Mouse (Mus musculus): ENCODE results near the gene Ambra1. TPM values are rescaled to one million over a fixed set of nuclear protein-coding genes. Genes with fewer than 3 reads are reported as not detected.

The Ambra1 gene
- polyA plus RNA-seq, 1 experiment from 2014 or later = 7.3 TPM

GRCm38 (mm10) chr2:91871225-91871624 is 141.3 kb downstream of the Ambra1 start:
- no peak for DNase-seq (ENCODE audit: low spot score)
- no peak for ATAC-seq
- H3K4me3 ChIP-seq (ENCODE audit: low read depth, low read length) = no peak overlapping the region
- H3K9me3 ChIP-seq (ENCODE audit: low read length) = no peaks in the 10 kb centered on the region
- no peaks in the 10 kb centered on the region; the same call in 1 of the 2 replicates for H3K36me3 ChIP-seq (ENCODE audit: insufficient read depth, low read length)
- H3K27ac ChIP-seq (ENCODE audit: low read length) = no peak overlapping the region
- 80% methylated on average over 1 of the region's 1 CpGs for WGBS
- H3K27me3 ChIP-seq (replicated peaks; ENCODE audit: insufficient read depth, low read length) = no peaks in the 10 kb centered on the region
- no peak overlapping the region for H3K4me2 ChIP-seq (replicated peaks; ENCODE audit: low read depth, low read length)
- no peaks in the 10 kb centered on the region for H3K4me1 ChIP-seq (ENCODE audit: insufficient read depth, low read depth, low read length)
- TF ChIP-seq CTCF (IDR thresholded peaks at IDR 0.05) (no peak), EP300 (IDR thresholded peaks at IDR 0.05) (no peak)
- H3K9ac ChIP-seq (replicated peaks; ENCODE audit: low read depth) = no peak overlapping the region

GRCm38 (mm10) chr2:91872658-91873057 is 142.7 kb downstream of the Ambra1 start:
- TF ChIP-seq EP300 (IDR thresholded peaks at IDR 0.05) = no peak
- no peaks in the 10 kb centered on the region for H3K27me3 ChIP-seq (replicated peaks; ENCODE audit: insufficient read depth, low read length)
- H3K9me3 ChIP-seq (ENCODE audit: low read length) = no peaks in the 10 kb centered on the region
- H3K27ac ChIP-seq (ENCODE audit: low read length) = no peak overlapping the region
- H3K9ac ChIP-seq (replicated peaks; ENCODE audit: low read depth) = no peak overlapping the region
- H3K36me3 ChIP-seq (ENCODE audit: insufficient read depth, low read length) = no peaks in the 10 kb centered on the region; the same call in 1 of the 2 replicates
- H3K4me1 ChIP-seq (ENCODE audit: insufficient read depth, low read depth, low read length) = 0 out of 2 replicates have a peak, but pooled peaks cover 3% of the 10 kb centered on the region
- DNase-seq (ENCODE audit: low spot score) (peak; percentile 34), ATAC-seq (peak; percentile 55)
- H3K4me2 ChIP-seq (replicated peaks; ENCODE audit: low read depth, low read length) = no peak overlapping the region
- 59% methylated on average over 3 of the region's 3 CpGs for WGBS
- H3K4me3 ChIP-seq (ENCODE audit: low read depth, low read length) = no peak overlapping the region

GRCm38 (mm10) chr2:91876000-91876805 is 146.3 kb downstream of the Ambra1 start:
- TF ChIP-seq EP300 (IDR thresholded peaks at IDR 0.05) = peak; percentile 69
- no peak for TF ChIP-seq CTCF (IDR thresholded peaks at IDR 0.05)
- peak; percentile 43 for DNase-seq (ENCODE audit: low spot score)
- Histone ChIP-seq H3K4me2 (replicated peaks; ENCODE audit: low read depth, low read length) (no peak overlapping the region), H3K9ac (replicated peaks; ENCODE audit: low read depth) (no peak overlapping the region), H3K27ac (ENCODE audit: low read length) (no peak overlapping the region), H3K4me3 (ENCODE audit: low read depth, low read length) (no peak overlapping the region), H3K27me3 (replicated peaks; ENCODE audit: insufficient read depth, low read length) (no peaks in the 10 kb centered on the region), H3K9me3 (ENCODE audit: low read length) (no peaks in the 10 kb centered on the region), H3K4me1 (ENCODE audit: insufficient read depth, low read depth, low read length) (0 out of 2 replicates have a peak, but pooled peaks cover 3% of the 10 kb centered on the region), H3K36me3 (ENCODE audit: insufficient read depth, low read length) (no peaks in the 10 kb centered on the region; the same call in 1 of the 2 replicates)
- ATAC-seq = peak; percentile 48
- WGBS = 53% methylated on average over 9 of the region's 9 CpGs

- Histone ChIP-seq H3K36me3 (ENCODE audit: insufficient read depth, low read length) (no peaks in the 10 kb centered on the region; the same call in 1 of the 2 replicates), H3K4me1 (ENCODE audit: insufficient read depth, low read depth, low read length) (0 out of 2 replicates have a peak, but pooled peaks cover 3% of the 10 kb centered on the region), H3K27me3 (replicated peaks; ENCODE audit: insufficient read depth, low read length) (no peaks in the 10 kb centered on the region), H3K4me3 (ENCODE audit: low read depth, low read length) (no peak overlapping the region), H3K27ac (ENCODE audit: low read length) (no peak overlapping the region), H3K9me3 (ENCODE audit: low read length) (no peaks in the 10 kb centered on the region), H3K9ac (replicated peaks; ENCODE audit: low read depth) (no peak overlapping the region), H3K4me2 (replicated peaks; ENCODE audit: low read depth, low read length) (no peak overlapping the region)
- 62% methylated on average over 2 of the region's 2 CpGs for WGBS
- TF ChIP-seq CTCF (IDR thresholded peaks at IDR 0.05) = no peak
- no peak for TF ChIP-seq EP300 (IDR thresholded peaks at IDR 0.05)
- ATAC-seq (no peak), DNase-seq (ENCODE audit: low spot score) (no peak)
Measured at GRCm38 (mm10) chr2:91876806-91877140, 146.8 kb downstream of the Ambra1 start.

GRCm38 (mm10) chr2:91878387-91879180 is 148.7 kb downstream of the Ambra1 start:
- H3K9ac ChIP-seq (replicated peaks; ENCODE audit: low read depth) = no peak overlapping the region
- no peaks in the 10 kb centered on the region for H3K27me3 ChIP-seq (replicated peaks; ENCODE audit: insufficient read depth, low read length)
- no peaks in the 10 kb centered on the region for H3K9me3 ChIP-seq (ENCODE audit: low read length)
- H3K36me3 ChIP-seq (ENCODE audit: insufficient read depth, low read length) = no peaks in the 10 kb centered on the region; the same call in 1 of the 2 replicates
- H3K4me2 ChIP-seq (replicated peaks; ENCODE audit: low read depth, low read length) = no peak overlapping the region
- H3K27ac ChIP-seq (ENCODE audit: low read length) = no peak overlapping the region
- no peak for ATAC-seq
- no peak overlapping the region for H3K4me3 ChIP-seq (ENCODE audit: low read depth, low read length)
- no peak for DNase-seq (ENCODE audit: low spot score)
- WGBS = 68% methylated on average over 7 of the region's 7 CpGs
- 0 out of 2 replicates have a peak, but pooled peaks cover 3% of the 10 kb centered on the region for H3K4me1 ChIP-seq (ENCODE audit: insufficient read depth, low read depth, low read length)
- TF ChIP-seq EP300 (IDR thresholded peaks at IDR 0.05) = no peak
- no peak for TF ChIP-seq CTCF (IDR thresholded peaks at IDR 0.05)

- no peaks in the 10 kb centered on the region; the same call in 1 of the 2 replicates for H3K36me3 ChIP-seq (ENCODE audit: insufficient read depth, low read length)
- H3K4me3 ChIP-seq (ENCODE audit: low read depth, low read length) = no peak overlapping the region
- no peak overlapping the region for H3K4me2 ChIP-seq (replicated peaks; ENCODE audit: low read depth, low read length)
- H3K9me3 ChIP-seq (ENCODE audit: low read length) = no peaks in the 10 kb centered on the region
- DNase-seq (ENCODE audit: low spot score) (no peak), ATAC-seq (no peak)
- no peak for TF ChIP-seq CTCF (IDR thresholded peaks at IDR 0.05)
- TF ChIP-seq EP300 (IDR thresholded peaks at IDR 0.05) = no peak
- H3K27me3 ChIP-seq (replicated peaks; ENCODE audit: insufficient read depth, low read length) = no peaks in the 10 kb centered on the region
- no peaks in the 10 kb centered on the region for H3K4me1 ChIP-seq (ENCODE audit: insufficient read depth, low read depth, low read length)
- no peak overlapping the region for H3K9ac ChIP-seq (replicated peaks; ENCODE audit: low read depth)
- H3K27ac ChIP-seq (ENCODE audit: low read length) = no peak overlapping the region
- 68% methylated on average over 4 of the region's 4 CpGs for WGBS
Measured at GRCm38 (mm10) chr2:91883961-91884360, 154.0 kb downstream of the Ambra1 start.

Data from lung, postnatal 0 days (tissue).